Mouse (Mus musculus) forebrain, embryonic 13.5 days (tissue): Measurements from ENCODE around the gene Frg2f1. TPM values are rescaled to one million over a fixed set of nuclear protein-coding genes. Genes with fewer than 3 reads are reported as not detected.

Experiments
- ATAC-seq: fragments of 200-750 bp; cut with Nextera tagmentation; 2 replicates; pipeline ENCODE4 v1.8.0; 2017
- H3K27ac ChIP-seq: fragments of 300-500 bp; sonication (generic); 2 replicates; pipeline ENCODE4 v1.5.1; 2015; ENCODE audit warnings: inconsistent platforms, mild to moderate bottlenecking, moderate library complexity
- H3K27me3 ChIP-seq: fragments of 300-500 bp; sonication (generic); 2 replicates; pipeline ENCODE4 v1.6.1; 2015; ENCODE audit warnings: mild to moderate bottlenecking, inconsistent platforms
- H3K36me3 ChIP-seq: fragments of 300-500 bp; sonication (generic); 2 replicates; pipeline ENCODE4 v1.6.1; 2015; ENCODE audit warnings: mild to moderate bottlenecking, inconsistent platforms; ENCODE audit not compliant: poor library complexity, severe bottlenecking
- H3K4me1 ChIP-seq: fragments of 300-500 bp; sonication (generic); 2 replicates; pipeline ENCODE4 v1.6.1; 2015; ENCODE audit warnings: inconsistent platforms
- H3K4me2 ChIP-seq: fragments of 300-500 bp; sonication (generic); 2 replicates; pipeline ENCODE4 v1.6.1; 2015; ENCODE audit warnings: inconsistent platforms, mild to moderate bottlenecking, moderate library complexity
- H3K4me3 ChIP-seq: fragments of 300-500 bp; sonication (generic); 2 replicates; pipeline ENCODE4 v1.5.1; 2015; ENCODE audit warnings: mild to moderate bottlenecking, inconsistent platforms
- H3K9ac ChIP-seq: fragments of 300-500 bp; sonication (generic); 2 replicates; pipeline ENCODE4 v1.6.1; 2015; ENCODE audit warnings: mild to moderate bottlenecking, inconsistent platforms
- H3K9me3 ChIP-seq: fragments of 300-500 bp; sonication (generic); replicated peaks from 2 replicates; pipeline ENCODE4 v1.6.1; 2016; ENCODE audit warnings: inconsistent platforms
- WGBS: fragments of 180-500 bp; shearing (Covaris S2); methylation state at CpG from one replicate; pipeline ENCODE4 v1.1.7; 2015; 5-methylcytosine and 5-hydroxymethylcytosine counted together
- polyA plus RNA-seq: library from polyadenylated mRNA; unstranded; fragments of >200 nt; fragmentation: Nextera tagmentation; extraction: Ambion mirVana; gene quantifications from 2 replicates; pipeline ENCODE4 v1.2.1, GENCODE M21; 2015

Gene Frg2f1
- polyA plus RNA-seq, 1 experiment from 2014 or later: 4.8 TPM

DNA sequence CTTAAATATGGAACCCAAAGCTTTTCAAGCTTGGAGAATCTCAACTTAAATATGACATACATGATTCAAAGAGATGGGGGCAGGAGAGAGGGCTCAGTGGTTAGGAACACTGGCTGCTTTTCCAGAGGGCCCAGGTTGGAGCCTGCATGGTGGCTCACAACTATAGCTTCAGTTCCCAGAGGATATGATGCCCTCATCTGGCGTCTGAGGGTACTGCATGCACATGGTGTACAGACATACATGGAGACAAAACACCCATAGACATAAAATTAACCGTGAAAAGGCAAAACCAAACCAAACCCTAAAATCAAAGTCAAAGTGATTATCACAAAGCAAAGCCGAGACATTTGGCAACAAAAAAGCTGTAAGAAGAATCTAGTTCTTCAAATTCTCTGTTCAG lies 48.5 kb downstream of the Frg2f1 start:
- WGBS: 78% methylated on average over 3 of the region's 3 CpGs
- H3K9me3 ChIP-seq: no peaks in the 10 kb centered on the region

GRCm38 (mm10) chr4:119489666-119490065 lies 49.7 kb downstream of the Frg2f1 start:
- peaks cover 12% of the 10 kb centered on the region; the same call in 1 of the 2 replicates for H3K4me1 ChIP-seq
- H3K4me3 ChIP-seq: no peak overlapping the region
- no peak overlapping the region for H3K4me2 ChIP-seq
- ATAC-seq: no peak
- H3K27ac ChIP-seq: no peak overlapping the region
- WGBS: 82% methylated on average over 10 of the region's 10 CpGs
- no peak overlapping the region for H3K9ac ChIP-seq
- no peaks in the 10 kb centered on the region for H3K36me3 ChIP-seq
- H3K27me3 ChIP-seq: peaks cover 4% of the 10 kb centered on the region; the same call in 1 of the 2 replicates
- no peaks in the 10 kb centered on the region for H3K9me3 ChIP-seq

More for the DNA sequence above, 48.5 kb downstream of the Frg2f1 start:
- no peak for ATAC-seq
- Histone ChIP-seq H3K27me3 (peaks cover 4% of the 10 kb centered on the region; the same call in 1 of the 2 replicates), H3K4me3 (no peak overlapping the region), H3K4me2 (no peak overlapping the region), H3K9ac (no peak overlapping the region), H3K4me1 (peaks cover 12% of the 10 kb centered on the region; the same call in 1 of the 2 replicates), H3K36me3 (no peaks in the 10 kb centered on the region), H3K27ac (no peak overlapping the region)

DNA sequence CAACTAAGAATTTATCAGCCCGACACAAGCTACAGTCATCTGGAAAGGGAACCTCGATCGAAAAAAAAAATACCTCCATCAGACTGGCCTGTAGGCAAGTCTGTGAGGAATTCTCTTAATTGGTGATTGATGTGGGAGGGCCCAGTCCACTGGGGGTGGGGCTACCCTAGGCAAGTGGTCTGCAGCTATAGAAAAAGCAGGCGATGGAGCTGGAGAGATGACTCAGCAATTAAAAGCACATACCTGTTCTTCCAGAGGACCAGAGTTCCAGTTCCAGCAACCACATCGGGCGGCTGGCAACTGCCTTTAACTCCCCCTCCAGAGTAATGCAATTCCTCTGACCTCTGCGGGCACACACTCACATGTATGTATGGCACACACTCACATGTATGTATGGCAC lies 54.4 kb downstream of the Frg2f1 start:
- Histone ChIP-seq H3K27ac (no peak overlapping the region), H3K27me3 (no peaks in the 10 kb centered on the region), H3K4me3 (no peak overlapping the region), H3K36me3 (no peaks in the 10 kb centered on the region), H3K9me3 (no peaks in the 10 kb centered on the region), H3K4me2 (no peak overlapping the region), H3K4me1 (no peaks in the 10 kb centered on the region), H3K9ac (no peak overlapping the region)
- no peak for ATAC-seq
- 69% methylated on average over 7 of the region's 7 CpGs for WGBS

GRCm38 (mm10) chr4:119483051-119483450 lies 56.3 kb downstream of the Frg2f1 start:
- Histone ChIP-seq H3K4me1 (no peaks in the 10 kb centered on the region), H3K4me3 (no peak overlapping the region), H3K4me2 (no peak overlapping the region), H3K9ac (no peak overlapping the region), H3K9me3 (no peaks in the 10 kb centered on the region), H3K36me3 (no peaks in the 10 kb centered on the region), H3K27ac (no peak overlapping the region), H3K27me3 (no peaks in the 10 kb centered on the region)
- WGBS: 58% methylated on average over 9 of the region's 9 CpGs
- ATAC-seq: no peak

Other genes starting within 250 kb of the Frg2f1 start
- 763 and 887 TPM in 2 replicates for gene Ybx1, start 244.9 kb downstream of the Frg2f1 start, polyA plus RNA-seq
- 101 and 123 TPM in 2 replicates for gene Ppih, start 219.0 kb downstream of the Frg2f1 start, polyA plus RNA-seq
- gene Ccdc30, start 124.0 kb downstream of the Frg2f1 start, polyA plus RNA-seq: 12.4 and 12.5 TPM in 2 replicates
- 15.4 and 17.9 TPM in 2 replicates for gene Ppcs, start 117.1 kb downstream of the Frg2f1 start, polyA plus RNA-seq
- gene Zmynd12, start 116.7 kb downstream of the Frg2f1 start, polyA plus RNA-seq: 0.26 and 0.35 TPM in 2 replicates
- 12.2 and 12.6 TPM in 2 replicates for gene Rimkla, start 46.9 kb downstream of the Frg2f1 start, polyA plus RNA-seq
- gene Foxj3, start 2.5 kb downstream of the Frg2f1 start, polyA plus RNA-seq: 23.8 and 25.4 TPM in 2 replicates
- not detected in 2 replicates for gene Guca2a, start 98.2 kb upstream of the Frg2f1 start, polyA plus RNA-seq
- gene Guca2b, start 119.4 kb upstream of the Frg2f1 start, polyA plus RNA-seq: not detected in 2 replicates
- gene Hivep3, start 194.3 kb upstream of the Frg2f1 start, polyA plus RNA-seq: 8.8 and 10.5 TPM in 2 replicates